Mouse (Mus musculus) kidney, adult 9 months (tissue): ENCODE measurements around the gene Fos.

Source experiments
- DNase-seq: peaks from one replicate; pipeline ENCODE4 v3.0.0; 2022

The Fos gene

GRCm38 (mm10) chr12:85473481-85474297 lies at the start of gene Fos:
Gene Fos, plus strand, starts transcription at chr12:85473890.
- peak; percentile 90 for DNase-seq

DNA sequence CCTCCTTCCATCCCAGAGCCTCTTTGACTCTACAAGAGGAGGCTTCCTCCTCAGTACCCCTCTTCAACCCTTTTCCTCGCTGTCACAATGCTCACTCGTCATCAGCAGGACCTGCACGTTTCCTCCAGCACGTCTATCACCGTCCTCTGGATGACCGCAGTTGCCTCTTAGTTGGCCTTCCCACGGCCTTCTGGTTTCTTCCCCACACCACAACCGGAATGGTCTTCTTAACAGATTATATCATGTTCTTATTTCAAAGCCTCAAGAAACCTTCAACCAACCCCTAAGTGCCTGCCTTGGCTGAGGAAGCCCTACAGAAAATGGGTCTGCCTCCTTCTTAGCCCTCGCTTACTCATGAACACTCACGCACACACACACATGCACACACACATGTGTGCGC lies 48.0 kb upstream of the Fos start:
- no peak for DNase-seq

DNA sequence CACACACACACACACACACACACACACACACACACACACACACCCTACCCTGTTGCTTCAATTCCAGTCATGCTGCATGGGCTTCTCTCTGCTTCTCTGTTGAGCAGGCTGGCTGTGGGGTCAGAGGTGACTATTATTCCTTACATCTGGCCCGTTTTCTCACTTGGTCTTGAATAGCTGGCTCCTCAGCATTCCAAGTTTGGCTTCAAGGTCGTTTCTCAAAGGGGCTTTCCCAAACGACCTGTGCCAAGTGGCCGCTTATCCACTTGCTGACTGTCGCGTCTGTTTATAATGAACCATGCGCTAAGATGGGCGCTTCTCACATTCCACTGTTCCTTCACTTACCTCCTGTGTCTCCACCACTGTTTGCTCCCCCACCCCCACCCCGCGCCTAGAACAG lies 47.6 kb upstream of the Fos start:
- DNase-seq: no peak

GRCm38 (mm10) chr12:85427802-85428201 lies 45.9 kb upstream of the Fos start:
- DNase-seq: no peak

GRCm38 (mm10) chr12:85429999-85430398 lies 43.7 kb upstream of the Fos start:
- DNase-seq: no peak

GRCm38 (mm10) chr12:85430434-85430833 lies 43.3 kb upstream of the Fos start:
- DNase-seq: no peak

- DNase-seq: no peak
Measured at GRCm38 (mm10) chr12:85433850-85434249, 39.8 kb upstream of the Fos start.

DNA sequence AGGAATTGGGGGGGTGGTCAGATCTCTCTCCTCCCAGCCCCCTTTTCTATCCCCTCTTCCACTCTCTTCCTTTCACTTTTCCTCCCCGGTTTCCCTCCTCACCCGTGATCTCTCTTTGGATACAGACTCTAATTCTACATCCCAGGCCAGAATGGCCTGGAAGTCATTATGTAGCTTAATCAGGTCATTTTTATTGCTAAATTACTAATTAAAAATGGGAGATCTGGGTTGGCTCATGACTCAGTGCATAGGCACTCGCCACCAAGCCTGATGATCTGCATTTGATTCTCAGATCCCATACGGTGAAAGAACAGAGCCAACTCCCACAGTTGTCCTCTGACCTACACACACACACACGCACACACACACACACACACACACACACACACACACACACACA lies 39.2 kb upstream of the Fos start:
- DNase-seq: no peak

- DNase-seq: no peak
Measured at GRCm38 (mm10) chr12:85436021-85436621, 37.6 kb upstream of the Fos start.

GRCm38 (mm10) chr12:85437172-85437876 lies 36.4 kb upstream of the Fos start:
- no peak for DNase-seq

GRCm38 (mm10) chr12:85443456-85443855 lies 30.2 kb upstream of the Fos start:
- no peak for DNase-seq

DNA sequence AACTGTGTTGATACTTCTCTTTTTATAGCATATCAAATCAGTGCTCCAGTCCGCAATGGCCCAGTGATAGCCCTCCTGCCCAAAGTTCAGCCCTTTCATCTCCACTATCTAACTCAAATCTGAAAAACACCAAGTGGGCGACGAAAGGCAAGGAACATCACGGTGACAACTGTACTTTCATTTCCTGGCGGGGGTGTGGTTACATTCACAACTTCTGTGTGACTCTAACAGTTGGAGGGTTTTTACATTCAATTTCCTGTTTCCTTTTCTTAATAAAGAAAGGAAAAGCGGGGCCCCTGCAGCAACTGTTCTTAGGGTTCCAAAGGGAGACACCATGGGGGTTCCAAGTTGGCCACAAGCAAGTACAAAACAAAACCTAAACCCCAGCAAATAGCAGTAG lies 29.0 kb upstream of the Fos start:
- no peak for DNase-seq

DNA sequence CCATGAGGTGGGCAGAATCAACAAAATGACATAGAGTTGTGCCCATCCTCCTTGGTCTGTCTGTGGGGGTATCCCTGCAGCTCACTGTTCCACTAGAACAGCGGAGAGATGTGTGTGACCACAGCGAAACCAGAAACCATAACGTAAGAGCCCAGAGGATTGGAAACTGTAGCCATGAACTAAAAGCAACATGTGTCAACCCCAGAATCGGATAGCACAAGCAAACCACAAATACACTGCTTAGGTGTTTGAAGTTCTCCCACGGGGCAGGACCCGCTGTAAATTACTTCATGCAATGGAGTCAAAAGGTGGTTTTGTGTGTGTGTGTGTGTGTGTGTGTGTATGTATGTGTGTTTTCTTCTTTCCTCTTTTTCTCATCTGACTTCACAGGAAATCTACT lies 26.7 kb upstream of the Fos start:
- DNase-seq: no peak

- DNase-seq: no peak
Measured at GRCm38 (mm10) chr12:85447490-85447889, 26.2 kb upstream of the Fos start.

DNA sequence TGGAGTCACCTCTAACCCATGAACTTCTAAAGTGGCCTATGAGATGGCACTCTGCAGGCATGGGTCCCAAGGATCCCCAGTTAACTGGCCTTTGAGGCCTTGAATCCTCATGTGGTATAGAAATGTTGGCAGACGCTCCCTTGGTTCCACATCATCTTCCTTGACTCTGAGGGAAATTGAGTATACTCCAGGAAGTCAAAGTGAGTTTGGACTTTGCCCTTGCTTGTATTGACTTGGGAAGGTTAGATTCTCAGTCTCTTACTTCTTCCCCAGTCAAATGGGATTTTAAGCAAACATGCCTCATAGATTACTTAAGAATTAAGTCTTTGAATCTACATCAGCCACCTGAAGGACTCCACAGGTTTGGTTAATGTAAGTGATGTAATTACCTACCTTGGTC lies 24.2 kb upstream of the Fos start:
- DNase-seq: no peak

DNA sequence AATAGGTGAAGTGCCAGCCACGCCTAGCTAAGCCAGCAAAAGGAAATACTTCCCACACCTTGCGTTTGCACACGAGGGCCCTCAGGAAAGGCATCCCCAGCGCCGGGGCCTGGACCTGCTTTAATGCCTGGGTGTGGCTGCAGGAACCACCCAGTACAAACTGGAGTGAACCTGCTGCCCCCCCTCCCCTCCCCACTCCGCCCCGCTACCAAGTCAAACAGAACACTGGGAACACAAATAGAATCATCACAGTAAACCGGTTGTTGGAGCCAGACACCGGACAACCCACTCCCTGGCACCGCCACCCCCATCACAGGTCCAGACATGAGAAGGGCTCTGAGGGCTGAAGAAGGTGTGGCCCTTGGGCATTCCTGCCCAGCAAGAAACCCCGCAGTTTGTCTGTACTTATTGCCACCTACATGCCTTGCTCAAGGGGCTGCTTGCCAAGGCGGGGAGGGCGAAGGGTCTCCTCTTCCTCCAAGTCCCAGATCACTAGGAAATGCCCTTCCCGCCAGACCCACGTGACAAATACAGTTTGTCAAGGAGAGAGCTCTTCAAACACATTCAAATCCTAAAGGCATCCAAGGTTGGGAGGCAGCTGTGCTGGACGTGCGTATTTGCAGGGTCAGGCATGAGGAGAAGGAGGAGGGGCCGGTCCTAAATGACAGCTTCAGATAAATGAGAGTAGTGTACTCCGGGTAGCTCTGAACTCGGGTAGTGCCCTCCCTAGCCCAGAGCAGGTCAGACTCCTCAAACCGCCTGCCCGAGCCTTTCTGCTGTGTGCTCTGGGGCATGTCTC lies 21.8 kb upstream of the Fos start:
- no peak for DNase-seq

DNA sequence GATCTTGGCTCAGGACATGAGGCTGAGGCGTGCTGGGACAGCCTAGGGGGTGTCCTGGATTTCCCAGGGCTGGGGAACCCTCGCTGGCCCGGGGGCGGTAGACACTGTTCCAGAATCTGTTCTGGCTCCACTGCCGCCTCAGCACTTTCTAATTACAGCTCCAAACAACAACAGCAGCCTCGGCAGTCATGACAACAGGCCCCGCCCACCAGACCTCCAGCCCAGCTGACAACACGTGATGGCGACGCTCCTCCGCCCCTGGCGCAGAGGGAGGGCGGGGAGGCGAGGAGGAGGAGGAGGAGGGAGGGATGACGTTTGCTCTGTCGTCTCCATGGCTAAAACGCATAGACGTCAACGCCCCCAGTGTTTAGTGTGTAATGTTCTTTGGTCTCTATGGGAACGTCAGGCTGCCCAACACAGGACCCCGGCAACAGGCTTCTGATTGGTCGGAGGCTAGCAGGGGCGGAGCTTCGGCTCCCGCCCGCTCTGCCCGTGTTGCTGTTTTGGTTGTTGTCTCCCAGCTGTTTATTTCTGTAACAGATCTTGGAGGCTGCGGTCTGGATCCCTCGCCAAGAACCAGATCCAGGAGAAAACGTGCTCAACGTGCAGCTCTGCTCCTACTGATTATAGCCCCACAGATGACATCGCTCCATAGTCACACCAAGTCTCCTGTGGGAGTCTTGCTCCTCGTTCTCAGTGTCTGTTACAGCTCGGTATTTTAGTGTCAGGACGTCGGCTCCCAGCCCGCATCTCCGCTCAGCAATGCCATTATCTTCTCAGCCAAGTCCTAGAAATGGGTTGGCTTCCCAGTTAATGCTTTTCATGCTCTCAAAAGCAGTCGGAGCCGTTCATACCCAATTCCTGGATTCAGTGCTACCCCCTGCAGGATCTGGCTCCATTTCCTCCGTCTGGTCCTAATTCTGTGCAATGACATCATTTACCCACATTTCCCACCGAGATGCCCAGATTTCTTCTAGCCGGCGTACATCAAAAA lies 18.3 kb upstream of the Fos start:
- DNase-seq: peak; percentile 98

DNA sequence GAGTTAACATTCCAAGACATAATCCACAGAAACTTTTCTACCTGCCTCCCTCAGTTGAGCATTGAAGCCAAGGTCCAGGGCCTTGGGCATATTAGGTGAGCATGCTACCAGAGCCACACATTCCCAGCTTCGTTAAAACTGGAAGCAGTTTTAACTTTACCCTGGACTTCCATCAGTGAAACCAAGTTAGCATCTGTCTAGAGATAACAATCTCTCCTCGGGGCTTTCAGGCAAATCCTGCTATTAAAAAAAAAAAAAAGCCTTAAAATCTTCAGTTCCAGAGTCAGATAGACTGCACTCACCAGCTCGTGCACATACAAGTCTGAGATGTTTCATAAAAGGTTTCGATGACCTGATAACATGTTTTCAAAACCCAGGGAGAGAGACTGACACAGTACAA lies 17.4 kb upstream of the Fos start:
- no peak for DNase-seq

GRCm38 (mm10) chr12:85456966-85457505 lies 16.7 kb upstream of the Fos start:
- no peak for DNase-seq

GRCm38 (mm10) chr12:85459820-85460219 lies 13.9 kb upstream of the Fos start:
- no peak for DNase-seq

DNA sequence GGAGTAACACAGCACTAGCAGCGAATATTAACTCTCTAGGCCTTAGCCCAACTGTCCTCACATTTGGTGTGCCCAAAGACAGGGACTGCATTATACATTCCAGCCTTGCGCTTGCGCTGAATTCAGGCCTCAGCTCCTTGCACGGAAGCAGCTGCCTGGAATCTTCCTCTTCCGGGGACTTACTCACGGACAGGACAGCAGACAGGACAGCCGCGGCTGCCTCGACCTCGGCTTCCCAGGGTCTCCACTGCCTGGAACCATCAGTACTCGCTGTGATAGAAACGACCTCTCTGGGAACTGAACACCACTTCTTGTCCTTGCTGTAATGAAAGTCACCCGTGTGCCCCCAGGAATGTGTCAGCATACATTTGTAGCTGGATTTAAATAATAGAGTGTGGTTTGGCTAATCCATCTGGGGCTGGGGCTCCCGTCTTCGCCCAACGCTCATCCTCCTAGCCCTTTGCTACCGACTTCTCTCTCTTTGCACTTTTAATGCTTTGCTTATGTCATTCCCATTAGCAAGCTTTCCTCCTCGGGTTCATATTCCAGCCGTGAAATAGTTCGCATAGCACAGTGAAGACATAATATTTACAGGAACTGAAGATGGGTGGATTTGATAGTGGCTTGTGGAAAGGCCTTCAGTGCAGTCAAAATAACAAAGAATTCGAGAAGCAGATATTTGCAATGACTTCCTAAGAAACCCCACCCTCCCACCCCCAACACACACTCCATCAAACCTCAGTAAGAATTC lies 11.6 kb upstream of the Fos start:
- no peak for DNase-seq
